In the genomic region with DNA sequence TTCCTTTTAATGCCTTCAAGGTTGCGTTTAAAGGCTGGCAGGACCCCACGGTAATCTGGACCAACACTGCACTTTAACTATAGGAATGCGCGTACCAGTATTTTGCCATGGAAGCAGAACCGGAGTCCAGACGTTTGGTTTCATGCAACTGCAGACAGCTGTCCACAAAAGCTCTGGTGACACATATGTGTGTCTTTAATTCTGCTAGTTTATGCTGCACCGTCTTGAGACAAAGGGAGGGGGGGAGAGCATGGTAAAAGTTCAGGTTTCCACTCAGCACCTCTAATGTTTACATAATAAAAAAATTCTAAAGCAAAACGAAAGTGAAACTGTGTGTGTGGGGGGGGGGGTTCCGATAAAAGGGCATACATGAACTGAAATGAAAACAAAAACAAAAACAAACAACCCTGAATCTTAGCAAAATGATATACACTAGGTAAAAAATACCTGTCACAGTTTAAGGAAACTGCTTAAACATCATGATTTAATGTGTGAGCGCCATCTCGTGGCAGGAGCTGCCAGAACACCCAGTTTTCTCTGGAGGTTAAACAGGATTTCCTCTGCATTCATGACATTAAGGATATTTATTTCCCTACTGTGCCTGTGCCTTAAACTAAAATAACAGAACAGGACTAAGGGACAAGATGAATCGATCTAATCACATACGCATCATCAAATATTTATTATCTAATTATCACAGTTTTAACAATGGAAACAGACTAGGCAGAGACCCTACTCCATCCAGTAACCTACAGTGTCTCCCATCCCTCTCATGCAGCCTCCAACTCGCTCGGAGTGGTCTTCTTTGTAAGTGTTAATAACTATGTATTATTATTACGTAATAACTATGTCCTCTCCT, we compare ENCODE assay signal across 8 mouse cellular contexts. TPM values are rescaled to one million over a fixed set of nuclear protein-coding genes. Genes with fewer than 3 reads are reported as not detected.
DNase-seq lines count a peak whose midpoint lies in the region; ATAC-seq lines count a peak whose summit lies in the region.

No protein-coding gene starts in this region.

- H3K4me3 ChIP-seq in embryonic facial prominence, embryonic 11.5 days (ENCODE audit: low read depth, low read length), result no peak overlapping the region
- no peak overlapping the region for H3K4me3 ChIP-seq in heart, embryonic 14.5 days (ENCODE audit: control insufficient read depth in 1 of 2, insufficient read depth in 1 of 2, low read depth in 1 of 2, low read length in 2 of 2)
- peak overlapping the region; percentile 29; the same call in 1 of the 2 replicates for H3K4me3 ChIP-seq in liver, embryonic 16.5 days (ENCODE audit: low read depth, low read length)

- 57% methylated on average over 16 of the region's 16 CpGs for WGBS in embryonic facial prominence, embryonic 11.5 days
- WGBS in heart, embryonic 14.5 days, result 56% methylated on average over 16 of the region's 16 CpGs
- 48% methylated on average over 16 of the region's 16 CpGs for WGBS in liver, embryonic 16.5 days (ENCODE audit: insufficient replicate concordance)

- no peaks in the 10 kb centered on the region for H3K9me3 ChIP-seq in embryonic facial prominence, embryonic 11.5 days (replicated peaks; ENCODE audit: control insufficient read depth, low read length)
- H3K9me3 ChIP-seq in heart, embryonic 14.5 days (ENCODE audit: control insufficient read depth, low read length), result no peaks in the 10 kb centered on the region
- no peaks in the 10 kb centered on the region for H3K9me3 ChIP-seq in liver, embryonic 16.5 days (replicated peaks; ENCODE audit: control insufficient read depth, low read length)

- ATAC-seq in embryonic facial prominence, embryonic 11.5 days (replicated peaks; ENCODE audit: insufficient number of reproducible peaks, low FRiP score, low TSS enrichment, low read depth), result no peak
- ATAC-seq in heart, embryonic 14.5 days (ENCODE audit: insufficient number of reproducible peaks, insufficient read depth, low FRiP score, low read depth), result no peak
- no peak for ATAC-seq in liver, embryonic 16.5 days (ENCODE audit: low read depth)
- peak; percentile 89 for ATAC-seq in neutrophil, adult 5-6 weeks (ENCODE audit: extremely low read depth, insufficient number of reproducible peaks, low FRiP score, poor library complexity, severe bottlenecking)

- H3K9ac ChIP-seq in embryonic facial prominence, embryonic 11.5 days (replicated peaks; ENCODE audit: low read length), result no peak overlapping the region
- no peak overlapping the region for H3K9ac ChIP-seq in heart, embryonic 14.5 days (ENCODE audit: low read length)
- H3K9ac ChIP-seq in liver, embryonic 16.5 days (ENCODE audit: low read depth, low read length), result no peak overlapping the region

- no peak overlapping the region for H3K27ac ChIP-seq in embryonic facial prominence, embryonic 11.5 days (replicated peaks; ENCODE audit: low read depth, low read length)
- peak overlapping the region; percentile 64 to 69; a peak in 2 of 4 replicates for H3K27ac ChIP-seq in heart, embryonic 14.5 days (replicated peaks in 1 of 2; ENCODE audit: control insufficient read depth in 1 of 2, insufficient read depth in 1 of 2, low read depth in 2 of 2, low read length in 2 of 2)
- H3K27ac ChIP-seq in liver, embryonic 16.5 days (ENCODE audit: low read length), result no peak overlapping the region

- no peaks in the 10 kb centered on the region for H3K27me3 ChIP-seq in embryonic facial prominence, embryonic 11.5 days (ENCODE audit: control insufficient read depth, insufficient read depth, low read length)
- H3K27me3 ChIP-seq in heart, embryonic 14.5 days (ENCODE audit: control insufficient read depth, insufficient read depth, low read length), result no peaks in the 10 kb centered on the region
- no peaks in the 10 kb centered on the region for H3K27me3 ChIP-seq in liver, embryonic 16.5 days (ENCODE audit: control insufficient read depth, insufficient read depth, low read depth, low read length)

- peak; percentile 86 for DNase-seq in CD4-positive, CD25-positive, alpha-beta regulatory T cell, adult 2 months (ENCODE audit: low read depth, low spot score)
- DNase-seq in adrenal gland, postnatal 14 days, result peak; percentile 88
- DNase-seq in embryonic facial prominence, embryonic 11.5 days (ENCODE audit: low spot score), result peak; percentile 82
- DNase-seq in layer of hippocampus, adult 11-12 months (ENCODE audit: low spot score), result peak; percentile 82
- DNase-seq in thymus, adult 18-20 months, result peak; percentile 48 to 58

- H3K4me2 ChIP-seq in embryonic facial prominence, embryonic 11.5 days (ENCODE audit: low read depth, low read length), result no peak overlapping the region
- H3K4me2 ChIP-seq in heart, embryonic 14.5 days (ENCODE audit: low read length), result no peak overlapping the region
- H3K4me2 ChIP-seq in liver, embryonic 16.5 days (ENCODE audit: low read depth, low read length), result peak overlapping the region; percentile 24; the same call in 1 of the 2 replicates

- no peaks in the 10 kb centered on the region for H3K36me3 ChIP-seq in embryonic facial prominence, embryonic 11.5 days (replicated peaks; ENCODE audit: control insufficient read depth, insufficient read depth, low read depth, low read length)
- H3K36me3 ChIP-seq in heart, embryonic 14.5 days (ENCODE audit: control insufficient read depth, insufficient read depth, low read length), result peaks cover 87% of the 10 kb centered on the region
- H3K36me3 ChIP-seq in liver, embryonic 16.5 days (ENCODE audit: control insufficient read depth, insufficient read depth), result peaks cover 10% of the 10 kb centered on the region

- H3K4me1 ChIP-seq in embryonic facial prominence, embryonic 11.5 days (ENCODE audit: control insufficient read depth, insufficient read depth, low read length), result no peaks in the 10 kb centered on the region
- H3K4me1 ChIP-seq in heart, embryonic 14.5 days (ENCODE audit: control insufficient read depth in 2 of 2, insufficient read depth in 2 of 2, low read length in 2 of 2), result peaks cover 2 to 13% of the 10 kb centered on the region in 2 experiments; a peak in 2 of 4 replicates
- H3K4me1 ChIP-seq in liver, embryonic 16.5 days (ENCODE audit: control insufficient read depth, low read depth, low read length), result peaks cover 2% of the 10 kb centered on the region

RNA-seq across cellular contexts. Expression of a gene that starts 21.1 kb away (rescaled TPM):
- total RNA-seq in adrenal gland, postnatal 14 days (2021), result 21.1 and 21.9 TPM in 2 replicates
- 11.4 and 12.8 TPM in 2 replicates for polyA plus RNA-seq in embryonic facial prominence, embryonic 11.5 days (2014; fragmentation: Nextera tagmentation; extraction: Ambion mirVana)
- polyA plus RNA-seq in heart, embryonic 14.5 days (2014; fragmentation: Nextera tagmentation; extraction: Ambion mirVana), result 10.5 and 13.8 TPM in 2 replicates
- 3.2 and 3.7 TPM in 2 replicates for polyA plus RNA-seq in liver, embryonic 16.5 days (2015; fragmentation: Nextera tagmentation; extraction: Ambion mirVana)
- total RNA-seq in neutrophil, adult 5-6 weeks (2017), result 44.1 and 50.0 TPM in 2 replicates

RNA-seq across cellular contexts. Expression of a gene that starts 24.7 kb away (rescaled TPM):
- total RNA-seq in adrenal gland, postnatal 14 days (2021), result 1,251 and 1,324 TPM in 2 replicates
- polyA plus RNA-seq in embryonic facial prominence, embryonic 11.5 days (2014; fragmentation: Nextera tagmentation; extraction: Ambion mirVana), result 58.2 TPM in 2 replicates
- polyA plus RNA-seq in heart, embryonic 14.5 days (2014; fragmentation: Nextera tagmentation; extraction: Ambion mirVana), result 720 and 759 TPM in 2 replicates
- polyA plus RNA-seq in liver, embryonic 16.5 days (2015; fragmentation: Nextera tagmentation; extraction: Ambion mirVana), result 175 and 181 TPM in 2 replicates
- total RNA-seq in neutrophil, adult 5-6 weeks (2017), result 28.1 and 29.6 TPM in 2 replicates

Comparison
In these comparisons a context has a peak if more than half of its experiments do, and no peak if none do; other contexts are left out.
1. H3K27ac ChIP-seq: peak in heart, embryonic 14.5 days (2 of 2); none in embryonic facial prominence, embryonic 11.5 days (single experiment) and liver, embryonic 16.5 days (single experiment).
2. Peak in every context shown above with its lines, with median percentiles within 50 percentile points of each other: DNase-seq.